8 mouse cellular contexts compared by ENCODE assay signal in genomic region chr5:119712679-119713246, GRCm38 (mm10). TPM values are rescaled to one million over a fixed set of nuclear protein-coding genes. Genes with fewer than 3 reads are reported as not detected.
DNase-seq lines count a peak whose midpoint lies in the region; ATAC-seq and TF ChIP-seq lines count a peak whose summit lies in the region.

No protein-coding gene starts in this region.

- H3K4me2 ChIP-seq in intestine, postnatal 0 days (replicated peaks; ENCODE audit: low read depth), result peak overlapping the region; percentile 58
- H3K4me2 ChIP-seq in midbrain, embryonic 13.5 days (replicated peaks), result peak overlapping the region; percentile 32

- peaks cover 9% of the 10 kb centered on the region for H3K27me3 ChIP-seq in intestine, postnatal 0 days (replicated peaks; ENCODE audit: control insufficient read depth, insufficient read depth, low read length)
- peaks cover 45% of the 10 kb centered on the region for H3K27me3 ChIP-seq in limb, embryonic 10.5 days (ENCODE audit: low read depth, poor library complexity, severe bottlenecking)
- peaks cover 54% of the 10 kb centered on the region for H3K27me3 ChIP-seq in midbrain, embryonic 13.5 days

- H3K4me1 ChIP-seq in intestine, postnatal 0 days (replicated peaks; ENCODE audit: control insufficient read depth, insufficient read depth, low read length), result peaks cover 3% of the 10 kb centered on the region; the same call in 1 of the 2 replicates
- peaks cover 11% of the 10 kb centered on the region for H3K4me1 ChIP-seq in limb, embryonic 10.5 days
- no peaks in the 10 kb centered on the region for H3K4me1 ChIP-seq in midbrain, embryonic 13.5 days (replicated peaks)

- peak; percentile 64; the same call in 1 of the 2 replicates for ATAC-seq in intestine, postnatal 0 days
- no peak for ATAC-seq in midbrain, embryonic 13.5 days
- ATAC-seq in activated CD4-positive, CD25-positive, alpha-beta regulatory T cell, adult 4 months, result no peak

- no peaks in the 10 kb centered on the region for H3K36me3 ChIP-seq in intestine, postnatal 0 days (ENCODE audit: control insufficient read depth, insufficient read depth)
- H3K36me3 ChIP-seq in limb, embryonic 10.5 days, result no peaks in the 10 kb centered on the region
- H3K36me3 ChIP-seq in midbrain, embryonic 13.5 days, result no peaks in the 10 kb centered on the region

- 2% methylated on average over 22 of the region's 22 CpGs for WGBS in intestine, postnatal 0 days
- 8% methylated on average over 22 of the region's 22 CpGs for WGBS in limb, embryonic 10.5 days
- WGBS in midbrain, embryonic 13.5 days, result 8% methylated on average over 22 of the region's 22 CpGs

- no peak overlapping the region for H3K9ac ChIP-seq in intestine, postnatal 0 days (ENCODE audit: low read depth, low read length)
- H3K9ac ChIP-seq in midbrain, embryonic 13.5 days (replicated peaks), result no peak overlapping the region

- DNase-seq in adrenal gland, adult (ENCODE audit: inconsistent age in 2 of 2, low spot score in 1 of 2), result peak; percentile 86 to 95
- peak; percentile 67 to 81 for DNase-seq in cerebellum, postnatal 4 days (ENCODE audit: low spot score in 2 of 2)
- peak; percentile 55 for DNase-seq in gastrocnemius, postnatal 25 days
- DNase-seq in limb, embryonic 10.5 days (ENCODE audit: low spot score), result peak; percentile 92
- peak; percentile 14 to 59 for DNase-seq in spleen, adult 18-20 months

- H3K27ac ChIP-seq in intestine, postnatal 0 days (ENCODE audit: low read depth, low read length), result no peak overlapping the region
- H3K27ac ChIP-seq in limb, embryonic 10.5 days, result no peak overlapping the region
- no peak overlapping the region for H3K27ac ChIP-seq in midbrain, embryonic 13.5 days

- H3K9me3 ChIP-seq in intestine, postnatal 0 days (ENCODE audit: control insufficient read depth), result no peaks in the 10 kb centered on the region
- no peaks in the 10 kb centered on the region; the same call in 1 of the 2 replicates for H3K9me3 ChIP-seq in limb, embryonic 10.5 days (replicated peaks)
- no peaks in the 10 kb centered on the region for H3K9me3 ChIP-seq in midbrain, embryonic 13.5 days

- peak; percentile 98 for TF ChIP-seq CTCF in intestine, postnatal 0 days (IDR thresholded peaks at IDR 0.05; ENCODE audit: low read depth)

- peak overlapping the region; percentile 23 for H3K4me3 ChIP-seq in intestine, postnatal 0 days (ENCODE audit: low read depth, low read length)
- H3K4me3 ChIP-seq in limb, embryonic 10.5 days, result peak overlapping the region; percentile 28; the same call in 1 of the 2 replicates
- H3K4me3 ChIP-seq in midbrain, embryonic 13.5 days (replicated peaks), result no peak overlapping the region

RNA-seq across cellular contexts. Expression of gene Tbx3, which starts 42.3 kb away (rescaled TPM):
- 1 to 10 TPM; 2.6 to 4.3 TPM for total RNA-seq in gastrocnemius, postnatal 25 days (2021)
- polyA plus RNA-seq in intestine, postnatal 0 days (2015; fragmentation: Nextera tagmentation; extraction: Ambion mirVana), result 30.6 and 42.6 TPM in 2 replicates
- polyA plus RNA-seq in limb, embryonic 10.5 days (2016; fragmentation: Nextera tagmentation; extraction: Ambion mirVana), result 50.1 and 55.3 TPM in 2 replicates
- polyA plus RNA-seq in midbrain, embryonic 13.5 days (2015; fragmentation: Nextera tagmentation; extraction: Ambion mirVana), result 1.6 and 2.3 TPM in 2 replicates
- polyA plus RNA-seq in activated CD4-positive, CD25-positive, alpha-beta regulatory T cell, adult 4 months (2017; shearing (Covaris generic)), result not detected

Comparison
In these comparisons a context has a peak if more than half of its experiments do, and no peak if none do; other contexts are left out.
1. DNase-seq: peak in every context shown above with its lines; median percentile 92 in limb, embryonic 10.5 days; 90 in adrenal gland, adult; 74 in cerebellum, postnatal 4 days; 55 in gastrocnemius, postnatal 25 days; 36 in spleen, adult 18-20 months.